Mouse (Mus musculus): Measurements from ENCODE around the gene Rasa2. TPM values are rescaled to one million over a fixed set of nuclear protein-coding genes. Genes with fewer than 3 reads are reported as not detected.

Gene Rasa2
- polyA plus RNA-seq, 1 experiment from 2014 or later, result 13.4 TPM

- Histone ChIP-seq H3K9ac (ENCODE audit: low read length) (no peak overlapping the region), H3K4me3 (ENCODE audit: low read length) (no peak overlapping the region), H3K4me2 (ENCODE audit: low read depth, low read length) (no peak overlapping the region), H3K27ac (ENCODE audit: low read length) (no peak overlapping the region), H3K9me3 (replicated peaks; ENCODE audit: control insufficient read depth, low read length) (no peaks in the 10 kb centered on the region), H3K4me1 (ENCODE audit: control insufficient read depth, insufficient read depth, low read length) (no peaks in the 10 kb centered on the region), H3K36me3 (ENCODE audit: control insufficient read depth, insufficient read depth) (no peaks in the 10 kb centered on the region), H3K27me3 (ENCODE audit: control insufficient read depth, insufficient read depth, low read length) (no peaks in the 10 kb centered on the region)
- ATAC-seq (replicated peaks; ENCODE audit: extremely low read depth, insufficient read depth, low FRiP score), result no peak
- 37% methylated on average over 3 of the region's 3 CpGs for WGBS
Measured at GRCm38 (mm10) chr9:96493212-96493611, 138.2 kb downstream of the Rasa2 start.

- no peak overlapping the region for H3K27ac ChIP-seq (ENCODE audit: low read length)
- H3K27me3 ChIP-seq (ENCODE audit: control insufficient read depth, insufficient read depth, low read length), result no peaks in the 10 kb centered on the region
- ATAC-seq (replicated peaks; ENCODE audit: extremely low read depth, insufficient read depth, low FRiP score), result no peak
- no peaks in the 10 kb centered on the region for H3K9me3 ChIP-seq (replicated peaks; ENCODE audit: control insufficient read depth, low read length)
- H3K4me2 ChIP-seq (ENCODE audit: low read depth, low read length), result no peak overlapping the region
- 31% methylated on average over 12 of the region's 12 CpGs for WGBS
- no peaks in the 10 kb centered on the region for H3K36me3 ChIP-seq (ENCODE audit: control insufficient read depth, insufficient read depth)
- H3K4me1 ChIP-seq (ENCODE audit: control insufficient read depth, insufficient read depth, low read length), result no peaks in the 10 kb centered on the region
- no peak overlapping the region for H3K4me3 ChIP-seq (ENCODE audit: low read length)
- H3K9ac ChIP-seq (ENCODE audit: low read length), result no peak overlapping the region
Measured at GRCm38 (mm10) chr9:96491810-96492209, 139.6 kb downstream of the Rasa2 start.

Other genes with a start within 250 kb of the Rasa2 start
- gene Rnf7, start 152.9 kb downstream of the Rasa2 start, polyA plus RNA-seq (2015; fragmentation: Nextera tagmentation; extraction: Ambion mirVana), result 186 and 194 TPM in 2 replicates
- 0.21 TPM in 1 of 2 replicates, not detected in the other for gene Gm28729, start 106.4 kb downstream of the Rasa2 start, polyA plus RNA-seq (2015; fragmentation: Nextera tagmentation; extraction: Ambion mirVana)
- gene Zbtb38, start 121.2 kb upstream of the Rasa2 start, polyA plus RNA-seq (2015; fragmentation: Nextera tagmentation; extraction: Ambion mirVana), result 28.3 and 29.6 TPM in 2 replicates